Mouse (Mus musculus): Measurements from ENCODE around the gene D7Ertd443e. TPM values are rescaled to one million over a fixed set of nuclear protein-coding genes. Genes with fewer than 3 reads are reported as not detected.
A peak's percentile ranks its signal among the peaks of the same experiment; 100 is the strongest.

The D7Ertd443e gene
- polyA plus RNA-seq, 1 experiment from 2014 or later: 0.27 TPM

DNA sequence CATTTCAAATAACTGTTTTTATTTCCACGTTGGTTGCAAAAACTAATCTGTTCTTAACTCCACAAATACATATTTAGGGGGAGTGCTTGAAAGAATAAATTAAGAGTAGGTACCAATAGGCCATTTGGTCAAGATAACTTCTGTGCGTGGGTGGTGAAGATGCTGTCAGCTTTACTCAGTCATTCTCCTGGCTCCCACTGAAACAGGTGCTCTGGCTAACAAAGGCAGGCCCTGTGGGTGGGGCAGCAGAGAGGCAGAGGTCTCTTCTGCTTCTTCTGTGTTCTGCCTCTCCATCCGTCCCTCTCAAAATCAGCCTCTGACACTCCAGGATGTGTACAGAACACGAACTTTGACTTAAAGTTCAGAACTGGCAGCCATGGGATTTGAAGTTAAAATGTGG is 119.7 kb downstream of the D7Ertd443e start:
- no peak overlapping the region for H3K4me2 ChIP-seq (ENCODE audit: low read depth, low read length)
- 70% methylated on average over 4 of the region's 4 CpGs for WGBS
- no peak overlapping the region for H3K27ac ChIP-seq (ENCODE audit: low read length)
- no peaks in the 10 kb centered on the region for H3K36me3 ChIP-seq (ENCODE audit: control insufficient read depth, insufficient read depth, low read length)
- ATAC-seq (ENCODE audit: insufficient read depth, low FRiP score): no peak
- H3K9me3 ChIP-seq (replicated peaks; ENCODE audit: control insufficient read depth, low read length): no peaks in the 10 kb centered on the region
- no peak overlapping the region for H3K9ac ChIP-seq (ENCODE audit: low read length)
- H3K4me3 ChIP-seq (replicated peaks; ENCODE audit: low read length): no peak overlapping the region
- H3K27me3 ChIP-seq (ENCODE audit: control insufficient read depth, insufficient read depth, low read length): no peaks in the 10 kb centered on the region
- H3K4me1 ChIP-seq (ENCODE audit: control insufficient read depth, insufficient read depth, low read length): peaks cover 6% of the 10 kb centered on the region

- H3K27me3 ChIP-seq (ENCODE audit: control insufficient read depth, insufficient read depth, low read length): no peaks in the 10 kb centered on the region
- 43% methylated on average over 4 of the region's 4 CpGs for WGBS
- 0 out of 2 replicates have a peak, but pooled peaks have one; percentile 64 for ATAC-seq (ENCODE audit: insufficient read depth, low FRiP score)
- no peaks in the 10 kb centered on the region for H3K9me3 ChIP-seq (replicated peaks; ENCODE audit: control insufficient read depth, low read length)
- H3K4me3 ChIP-seq (replicated peaks; ENCODE audit: low read length): no peak overlapping the region
- H3K9ac ChIP-seq (ENCODE audit: low read length): no peak overlapping the region
- no peak overlapping the region for H3K27ac ChIP-seq (ENCODE audit: low read length)
- no peak overlapping the region for H3K4me2 ChIP-seq (ENCODE audit: low read depth, low read length)
- H3K36me3 ChIP-seq (ENCODE audit: control insufficient read depth, insufficient read depth, low read length): no peaks in the 10 kb centered on the region
- peaks cover 6% of the 10 kb centered on the region for H3K4me1 ChIP-seq (ENCODE audit: control insufficient read depth, insufficient read depth, low read length)
These were observed 122.1 kb downstream of the D7Ertd443e start for GRCm38 (mm10) chr7:134263146-134263906.

DNA sequence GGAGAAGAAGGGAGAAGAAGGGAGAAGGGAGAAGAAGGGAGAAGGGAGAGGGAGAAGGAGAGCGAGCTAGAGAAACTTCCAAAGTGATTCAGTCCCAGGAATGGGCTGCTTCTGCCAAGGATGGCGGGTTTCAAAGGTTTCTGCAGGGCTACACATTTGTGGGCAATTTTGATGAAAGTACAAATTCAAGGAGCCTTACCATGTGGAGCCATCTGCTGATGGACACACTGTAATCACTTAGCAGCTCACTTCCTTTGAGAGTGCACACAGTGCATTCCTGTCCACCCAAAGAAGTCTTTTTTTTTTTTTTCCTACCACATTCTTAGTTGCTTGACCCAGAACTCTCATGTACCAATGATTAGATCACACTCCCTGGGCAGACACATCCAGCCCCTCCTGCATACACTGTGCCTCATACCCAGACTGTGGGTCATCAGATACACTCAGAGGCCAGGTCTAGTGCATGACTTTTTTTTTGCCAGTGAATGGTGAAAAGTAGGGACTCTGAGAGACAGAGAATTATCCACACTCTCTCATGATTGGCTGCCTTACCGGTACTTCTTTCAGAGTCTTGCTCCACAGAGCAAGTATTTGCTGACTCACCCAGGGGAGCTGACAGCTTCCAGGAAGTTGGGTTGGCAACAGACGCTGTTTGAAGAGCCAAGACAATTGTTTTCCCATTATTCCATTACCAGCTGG is 124.3 kb downstream of the D7Ertd443e start:
- H3K4me1 ChIP-seq (ENCODE audit: control insufficient read depth, insufficient read depth, low read length): peaks cover 6% of the 10 kb centered on the region
- H3K36me3 ChIP-seq (ENCODE audit: control insufficient read depth, insufficient read depth, low read length): no peaks in the 10 kb centered on the region
- no peak overlapping the region for H3K27ac ChIP-seq (ENCODE audit: low read length)
- no peak overlapping the region for H3K9ac ChIP-seq (ENCODE audit: low read length)
- 39% methylated on average over 4 of the region's 4 CpGs for WGBS
- ATAC-seq (ENCODE audit: insufficient read depth, low FRiP score): peak; percentile 47; the same call in 1 of the 2 replicates
- no peak overlapping the region for H3K4me3 ChIP-seq (replicated peaks; ENCODE audit: low read length)
- no peaks in the 10 kb centered on the region for H3K27me3 ChIP-seq (ENCODE audit: control insufficient read depth, insufficient read depth, low read length)
- no peak overlapping the region for H3K4me2 ChIP-seq (ENCODE audit: low read depth, low read length)
- H3K9me3 ChIP-seq (replicated peaks; ENCODE audit: control insufficient read depth, low read length): no peaks in the 10 kb centered on the region

GRCm38 (mm10) chr7:134250273-134250870 is 135.1 kb downstream of the D7Ertd443e start:
- H3K9ac ChIP-seq (ENCODE audit: low read length): no peak overlapping the region
- H3K9me3 ChIP-seq (replicated peaks; ENCODE audit: control insufficient read depth, low read length): no peaks in the 10 kb centered on the region
- no peak overlapping the region for H3K4me2 ChIP-seq (ENCODE audit: low read depth, low read length)
- peaks cover 6% of the 10 kb centered on the region; the same call in 1 of the 2 replicates for H3K4me1 ChIP-seq (ENCODE audit: control insufficient read depth, insufficient read depth, low read length)
- no peak overlapping the region for H3K4me3 ChIP-seq (replicated peaks; ENCODE audit: low read length)
- no peak for ATAC-seq (ENCODE audit: insufficient read depth, low FRiP score)
- 43% methylated on average over 7 of the region's 7 CpGs for WGBS
- H3K27me3 ChIP-seq (ENCODE audit: control insufficient read depth, insufficient read depth, low read length): no peaks in the 10 kb centered on the region
- H3K27ac ChIP-seq (ENCODE audit: low read length): no peak overlapping the region
- H3K36me3 ChIP-seq (ENCODE audit: control insufficient read depth, insufficient read depth, low read length): no peaks in the 10 kb centered on the region

- no peak for ATAC-seq (ENCODE audit: insufficient read depth, low FRiP score)
These were observed 137.4 kb downstream of the D7Ertd443e start for GRCm38 (mm10) chr7:134248041-134248440.

DNA sequence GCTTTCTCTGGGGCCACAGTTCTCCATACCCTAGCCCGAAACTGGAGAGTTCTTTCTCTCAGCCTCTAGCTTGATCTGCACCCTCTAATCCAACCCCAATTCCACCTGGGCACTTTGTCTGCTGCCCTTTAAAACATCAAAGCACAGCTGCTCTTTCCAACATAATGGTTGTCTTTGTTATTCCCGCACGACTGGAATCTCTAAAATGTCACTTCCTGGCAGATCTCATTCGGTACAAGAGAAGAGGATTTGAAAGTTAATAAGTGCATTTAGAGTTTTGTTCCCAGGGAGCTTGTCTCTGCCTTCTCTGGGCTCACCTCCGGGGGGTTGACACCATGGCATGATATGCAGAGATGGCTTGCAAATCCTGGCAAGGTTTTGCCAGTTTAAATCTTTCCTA is 138.8 kb downstream of the D7Ertd443e start:
- no peak overlapping the region for H3K9ac ChIP-seq (ENCODE audit: low read length)
- WGBS: 41% methylated on average over 5 of the region's 5 CpGs
- H3K27me3 ChIP-seq (ENCODE audit: control insufficient read depth, insufficient read depth, low read length): no peaks in the 10 kb centered on the region
- no peaks in the 10 kb centered on the region for H3K36me3 ChIP-seq (ENCODE audit: control insufficient read depth, insufficient read depth, low read length)
- ATAC-seq (ENCODE audit: insufficient read depth, low FRiP score): no peak
- H3K4me2 ChIP-seq (ENCODE audit: low read depth, low read length): no peak overlapping the region
- no peak overlapping the region for H3K27ac ChIP-seq (ENCODE audit: low read length)
- no peak overlapping the region for H3K4me3 ChIP-seq (replicated peaks; ENCODE audit: low read length)
- H3K4me1 ChIP-seq (ENCODE audit: control insufficient read depth, insufficient read depth, low read length): peaks cover 6% of the 10 kb centered on the region; the same call in 1 of the 2 replicates
- no peaks in the 10 kb centered on the region for H3K9me3 ChIP-seq (replicated peaks; ENCODE audit: control insufficient read depth, low read length)

More at GRCm38 (mm10) chr7:134248041-134248440, 137.4 kb downstream of the D7Ertd443e start:
- Histone ChIP-seq H3K9me3 (replicated peaks; ENCODE audit: control insufficient read depth, low read length) (no peaks in the 10 kb centered on the region), H3K4me1 (ENCODE audit: control insufficient read depth, insufficient read depth, low read length) (peaks cover 6% of the 10 kb centered on the region; the same call in 1 of the 2 replicates), H3K36me3 (ENCODE audit: control insufficient read depth, insufficient read depth, low read length) (no peaks in the 10 kb centered on the region), H3K27ac (ENCODE audit: low read length) (no peak overlapping the region), H3K4me2 (ENCODE audit: low read depth, low read length) (no peak overlapping the region), H3K9ac (ENCODE audit: low read length) (no peak overlapping the region), H3K27me3 (ENCODE audit: control insufficient read depth, insufficient read depth, low read length) (no peaks in the 10 kb centered on the region), H3K4me3 (replicated peaks; ENCODE audit: low read length) (no peak overlapping the region)
- WGBS: 94% methylated on average over 2 of the region's 2 CpGs

DNA sequence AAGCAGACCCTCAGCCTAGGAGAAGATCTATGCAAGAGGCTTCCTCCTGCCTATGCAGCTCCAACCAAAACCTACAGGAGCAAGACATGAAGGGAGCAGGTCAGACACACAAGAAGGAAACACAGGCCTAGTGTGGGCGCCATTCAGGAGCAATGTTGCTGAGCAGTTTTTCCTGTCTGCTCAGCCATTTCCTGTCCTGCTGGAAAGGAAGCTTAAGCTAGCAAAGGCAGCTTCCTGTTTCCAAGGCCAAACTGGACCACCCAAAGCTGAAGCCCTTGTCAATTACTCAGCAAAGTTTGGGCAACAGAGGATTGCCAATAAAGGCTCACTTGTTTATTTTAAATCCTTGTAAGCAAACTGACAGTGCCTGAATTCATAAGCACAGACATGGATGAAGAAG is 142.7 kb downstream of the D7Ertd443e start:
- no peak for ATAC-seq (ENCODE audit: insufficient read depth, low FRiP score)
- H3K36me3 ChIP-seq (ENCODE audit: control insufficient read depth, insufficient read depth, low read length): no peaks in the 10 kb centered on the region
- WGBS: 69% methylated on average over 1 of the region's 1 CpGs
- no peaks in the 10 kb centered on the region for H3K9me3 ChIP-seq (replicated peaks; ENCODE audit: control insufficient read depth, low read length)
- H3K4me2 ChIP-seq (ENCODE audit: low read depth, low read length): no peak overlapping the region
- no peaks in the 10 kb centered on the region for H3K27me3 ChIP-seq (ENCODE audit: control insufficient read depth, insufficient read depth, low read length)
- no peak overlapping the region for H3K27ac ChIP-seq (ENCODE audit: low read length)
- H3K4me3 ChIP-seq (replicated peaks; ENCODE audit: low read length): no peak overlapping the region
- H3K4me1 ChIP-seq (ENCODE audit: control insufficient read depth, insufficient read depth, low read length): no peaks in the 10 kb centered on the region
- H3K9ac ChIP-seq (ENCODE audit: low read length): no peak overlapping the region

GRCm38 (mm10) chr7:134241212-134241611 is 144.2 kb downstream of the D7Ertd443e start:
- no peaks in the 10 kb centered on the region for H3K4me1 ChIP-seq (ENCODE audit: control insufficient read depth, insufficient read depth, low read length)
- no peak overlapping the region for H3K4me3 ChIP-seq (replicated peaks; ENCODE audit: low read length)
- no peaks in the 10 kb centered on the region for H3K27me3 ChIP-seq (ENCODE audit: control insufficient read depth, insufficient read depth, low read length)
- ATAC-seq (ENCODE audit: insufficient read depth, low FRiP score): no peak
- H3K27ac ChIP-seq (ENCODE audit: low read length): no peak overlapping the region
- H3K36me3 ChIP-seq (ENCODE audit: control insufficient read depth, insufficient read depth, low read length): no peaks in the 10 kb centered on the region
- 66% methylated on average over 4 of the region's 4 CpGs for WGBS
- H3K4me2 ChIP-seq (ENCODE audit: low read depth, low read length): no peak overlapping the region
- H3K9ac ChIP-seq (ENCODE audit: low read length): no peak overlapping the region
- H3K9me3 ChIP-seq (replicated peaks; ENCODE audit: control insufficient read depth, low read length): no peaks in the 10 kb centered on the region

DNA sequence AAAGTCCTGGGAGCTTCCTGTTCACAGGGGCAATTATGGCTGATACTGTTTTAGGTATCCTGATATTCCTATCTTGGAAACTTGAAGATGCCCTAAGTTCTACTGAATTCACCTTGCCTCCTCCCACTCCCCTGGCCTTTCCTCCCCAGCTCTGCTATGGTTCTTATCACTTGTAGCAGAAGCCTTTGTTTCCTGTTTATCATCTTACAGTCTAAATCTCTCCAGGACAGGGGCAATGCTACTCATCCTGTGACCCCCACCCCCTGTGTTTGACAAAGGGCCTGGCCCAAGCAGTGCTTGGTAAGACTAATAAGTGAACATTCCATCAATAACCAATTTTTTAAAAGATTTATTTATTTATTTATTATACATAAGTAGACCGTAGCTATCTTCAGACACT is 144.9 kb downstream of the D7Ertd443e start:
- no peak overlapping the region for H3K4me2 ChIP-seq (ENCODE audit: low read depth, low read length)
- H3K27me3 ChIP-seq (ENCODE audit: control insufficient read depth, insufficient read depth, low read length): no peaks in the 10 kb centered on the region
- no peaks in the 10 kb centered on the region for H3K36me3 ChIP-seq (ENCODE audit: control insufficient read depth, insufficient read depth, low read length)
- WGBS: 91% methylated on average over 1 of the region's 1 CpGs
- H3K9me3 ChIP-seq (replicated peaks; ENCODE audit: control insufficient read depth, low read length): no peaks in the 10 kb centered on the region
- no peak for ATAC-seq (ENCODE audit: insufficient read depth, low FRiP score)
- H3K4me3 ChIP-seq (replicated peaks; ENCODE audit: low read length): no peak overlapping the region
- no peaks in the 10 kb centered on the region for H3K4me1 ChIP-seq (ENCODE audit: control insufficient read depth, insufficient read depth, low read length)
- H3K27ac ChIP-seq (ENCODE audit: low read length): no peak overlapping the region
- H3K9ac ChIP-seq (ENCODE audit: low read length): no peak overlapping the region
